Mouse (Mus musculus) splenic B cell, adult 2 months (primary cell): ENCODE results near the gene Nucks1.

ENCODE experiments used
- DNase-seq: peaks from one replicate; pipeline ENCODE4 v3.0.0-alpha.2; 2011; ENCODE audit warnings: low read depth, low spot score
- H3K27me3 ChIP-seq: 2 replicates; pipeline ENCODE4 v1.6.1; 2012; ENCODE audit warnings: mild to moderate bottlenecking, low read length, moderate library complexity, mixed read lengths; ENCODE audit not compliant: control insufficient read depth, poor library complexity, insufficient read depth, severe bottlenecking
- H3K36me3 ChIP-seq: 2 replicates; pipeline ENCODE4 v1.6.1; 2012; ENCODE audit warnings: mild to moderate bottlenecking, low read length, moderate library complexity, mixed read lengths; ENCODE audit not compliant: control insufficient read depth, poor library complexity, insufficient read depth, severe bottlenecking

Gene Nucks1

GRCm38 (mm10) chr1:131967336-131967735, 57.0 kb downstream of the Nucks1 start:
- H3K36me3 ChIP-seq: no peaks in the 10 kb centered on the region
- peaks cover 2% of the 10 kb centered on the region for H3K27me3 ChIP-seq
- no peak for DNase-seq

GRCm38 (mm10) chr1:131968556-131968955, 58.2 kb downstream of the Nucks1 start:
- Histone ChIP-seq H3K36me3 (no peaks in the 10 kb centered on the region), H3K27me3 (no peaks in the 10 kb centered on the region; the same call in 1 of the 2 replicates)
- no peak for DNase-seq

GRCm38 (mm10) chr1:131968983-131969382, 58.6 kb downstream of the Nucks1 start:
- no peaks in the 10 kb centered on the region; the same call in 1 of the 2 replicates for H3K27me3 ChIP-seq
- DNase-seq: no peak
- H3K36me3 ChIP-seq: no peaks in the 10 kb centered on the region

GRCm38 (mm10) chr1:131969825-131970224, 59.5 kb downstream of the Nucks1 start:
- H3K36me3 ChIP-seq: no peaks in the 10 kb centered on the region
- H3K27me3 ChIP-seq: no peaks in the 10 kb centered on the region; the same call in 1 of the 2 replicates
- no peak for DNase-seq

- Histone ChIP-seq H3K27me3 (no peaks in the 10 kb centered on the region; the same call in 1 of the 2 replicates), H3K36me3 (no peaks in the 10 kb centered on the region)
- DNase-seq: no peak
Measured at GRCm38 (mm10) chr1:131970322-131970660, 60.0 kb downstream of the Nucks1 start.

GRCm38 (mm10) chr1:131970661-131971520, 60.6 kb downstream of the Nucks1 start:
- Histone ChIP-seq H3K27me3 (no peaks in the 10 kb centered on the region; the same call in 1 of the 2 replicates), H3K36me3 (no peaks in the 10 kb centered on the region)
- DNase-seq: no peak

GRCm38 (mm10) chr1:131971771-131972497, 61.6 kb downstream of the Nucks1 start:
- no peak for DNase-seq
- H3K36me3 ChIP-seq: no peaks in the 10 kb centered on the region
- H3K27me3 ChIP-seq: no peaks in the 10 kb centered on the region; the same call in 1 of the 2 replicates

GRCm38 (mm10) chr1:131972498-131973334, 62.4 kb downstream of the Nucks1 start:
- DNase-seq: no peak
- no peaks in the 10 kb centered on the region for H3K36me3 ChIP-seq
- no peaks in the 10 kb centered on the region; the same call in 1 of the 2 replicates for H3K27me3 ChIP-seq

- H3K27me3 ChIP-seq: no peaks in the 10 kb centered on the region; the same call in 1 of the 2 replicates
- no peaks in the 10 kb centered on the region for H3K36me3 ChIP-seq
- DNase-seq: no peak
Measured at GRCm38 (mm10) chr1:131973991-131974390, 63.7 kb downstream of the Nucks1 start.

- Histone ChIP-seq H3K36me3 (no peaks in the 10 kb centered on the region), H3K27me3 (no peaks in the 10 kb centered on the region)
- no peak for DNase-seq
Measured at GRCm38 (mm10) chr1:131976886-131977285, 66.6 kb downstream of the Nucks1 start.

GRCm38 (mm10) chr1:131980471-131980870, 70.1 kb downstream of the Nucks1 start:
- H3K27me3 ChIP-seq: no peaks in the 10 kb centered on the region
- H3K36me3 ChIP-seq: no peaks in the 10 kb centered on the region
- DNase-seq: no peak

GRCm38 (mm10) chr1:131981378-131982013, 71.2 kb downstream of the Nucks1 start:
- DNase-seq: peak; percentile 81
- Histone ChIP-seq H3K27me3 (no peaks in the 10 kb centered on the region), H3K36me3 (no peaks in the 10 kb centered on the region)

GRCm38 (mm10) chr1:131982907-131983306, 72.6 kb downstream of the Nucks1 start:
- Histone ChIP-seq H3K27me3 (no peaks in the 10 kb centered on the region), H3K36me3 (no peaks in the 10 kb centered on the region)
- peak; percentile 88 for DNase-seq

- Histone ChIP-seq H3K27me3 (no peaks in the 10 kb centered on the region), H3K36me3 (no peaks in the 10 kb centered on the region)
- DNase-seq: no peak
Measured at GRCm38 (mm10) chr1:131983806-131984205, 73.5 kb downstream of the Nucks1 start.
